Mouse (Mus musculus) thymus, postnatal 0 days (tissue): ENCODE measurements at regions not wholly inside any gene's neighbourhood (a gene's known extent, or its start where the extent isn't known, plus 50 kb on each side); places are given as distances from the start of the nearest gene placed in this dataset.
A peak's percentile ranks its signal among the peaks of the same experiment; 100 is the strongest.
"Not testable (repeated sequence)": the region's sequence is repeated elsewhere in the genome, so short reads cannot be mapped to it uniquely, and the experiment has no call there.

Experiments
- DNase-seq: peaks from one replicate; pipeline ENCODE4 v3.0.0-alpha.2; 2015; ENCODE audit warnings: low spot score

GRCm38 (mm10) chr1:157745611-157746010, 239.1 kb downstream of the Sec16b start:
- peak; percentile 3 for DNase-seq

GRCm38 (mm10) chr1:157755015-157755649, 248.6 kb downstream of the Sec16b start:
- no peak for DNase-seq

GRCm38 (mm10) chr1:157756977-157757376, 250.4 kb downstream of the Sec16b start:
- DNase-seq: no peak

DNA sequence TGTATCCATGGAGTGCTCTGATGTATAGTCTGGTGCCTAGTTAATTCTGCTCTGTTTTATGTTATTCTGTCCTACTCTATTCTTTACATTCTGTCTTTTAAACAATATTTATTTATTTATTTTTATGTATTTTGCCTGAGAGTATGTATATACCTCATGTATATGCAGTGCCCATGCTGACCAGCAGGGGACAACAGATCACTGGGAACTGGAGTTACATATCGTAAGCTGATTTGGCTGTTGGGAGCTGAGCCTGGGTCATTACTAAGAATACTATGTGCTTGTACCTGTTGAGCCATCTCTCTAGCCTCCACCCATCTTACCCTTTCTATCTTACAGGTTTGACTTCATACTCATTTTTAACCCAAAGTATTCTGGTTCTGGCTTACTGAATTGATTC, 251.8 kb downstream of the Sec16b start:
- no peak for DNase-seq

DNA sequence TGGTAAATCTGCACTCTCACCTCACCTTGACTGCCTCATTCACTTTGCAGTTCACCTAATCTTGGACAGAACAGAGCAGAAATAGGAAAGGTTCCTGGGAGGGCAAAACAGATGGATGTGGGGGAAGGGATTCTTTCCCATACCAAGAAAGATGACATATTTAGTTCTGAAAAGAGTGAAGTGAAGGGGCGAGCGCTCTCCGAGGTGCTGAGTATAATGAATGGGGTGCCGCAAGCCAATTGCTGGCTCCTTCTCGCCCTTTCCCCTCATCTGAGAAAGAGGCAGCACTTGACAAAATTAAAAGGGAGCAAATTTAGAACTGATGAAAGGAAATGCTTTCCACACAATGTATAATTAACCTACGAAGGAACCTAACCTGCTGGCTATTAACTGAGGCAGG, 261.7 kb downstream of the Sec16b start:
- no peak for DNase-seq

GRCm38 (mm10) chr1:157797711-157798110, 291.2 kb downstream of the Sec16b start:
- DNase-seq: no peak

- DNase-seq: no peak
Observed at GRCm38 (mm10) chr1:157798561-157799553, 292.3 kb downstream of the Sec16b start.

DNA sequence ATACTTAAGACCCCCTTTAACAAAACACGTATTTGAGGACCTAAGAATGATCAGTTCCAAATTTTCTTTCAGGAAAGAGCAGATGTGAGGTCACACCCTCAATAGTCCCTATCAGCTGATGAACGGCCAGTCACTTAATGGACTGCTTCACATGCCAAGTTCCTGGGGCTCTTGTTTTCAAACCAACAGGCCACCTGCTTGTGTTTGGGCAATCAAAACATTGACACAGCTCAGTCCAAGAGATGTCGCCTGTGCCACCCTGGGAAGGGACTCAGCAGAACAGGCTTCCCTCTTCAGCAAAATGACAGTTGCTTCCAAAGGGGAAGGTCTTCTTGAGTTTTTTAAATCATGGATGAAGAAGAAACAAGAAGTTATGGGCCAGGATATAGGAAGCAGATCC, 294.6 kb downstream of the Sec16b start:
- DNase-seq: no peak

DNA sequence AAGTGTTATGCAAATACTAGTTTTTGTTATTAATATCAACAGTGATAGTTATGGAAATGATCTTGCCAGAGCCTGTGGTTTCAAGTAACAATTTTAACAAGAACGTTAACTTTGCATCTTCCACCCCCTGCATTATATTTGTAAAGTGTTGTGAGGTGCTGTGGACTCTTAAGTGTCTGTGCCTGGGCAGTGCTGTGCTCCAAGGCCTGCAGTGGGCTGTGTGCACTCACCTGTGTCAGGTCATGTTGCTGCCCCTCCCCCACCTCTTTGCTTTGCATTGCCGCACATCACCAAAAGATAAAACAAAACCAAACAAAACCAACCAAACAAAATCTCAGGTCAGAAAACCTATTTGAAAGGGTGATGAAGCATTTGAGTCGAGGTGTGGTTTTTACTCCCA, 297.7 kb downstream of the Sec16b start:
- DNase-seq: no peak

- DNase-seq: no peak
Observed at GRCm38 (mm10) chr1:157806296-157806695, 299.8 kb downstream of the Sec16b start.

- DNase-seq: no peak
Observed at GRCm38 (mm10) chr1:157809674-157810471, 303.3 kb downstream of the Sec16b start.

GRCm38 (mm10) chr1:157810657-157811056, 304.1 kb downstream of the Sec16b start:
- no peak for DNase-seq

DNA sequence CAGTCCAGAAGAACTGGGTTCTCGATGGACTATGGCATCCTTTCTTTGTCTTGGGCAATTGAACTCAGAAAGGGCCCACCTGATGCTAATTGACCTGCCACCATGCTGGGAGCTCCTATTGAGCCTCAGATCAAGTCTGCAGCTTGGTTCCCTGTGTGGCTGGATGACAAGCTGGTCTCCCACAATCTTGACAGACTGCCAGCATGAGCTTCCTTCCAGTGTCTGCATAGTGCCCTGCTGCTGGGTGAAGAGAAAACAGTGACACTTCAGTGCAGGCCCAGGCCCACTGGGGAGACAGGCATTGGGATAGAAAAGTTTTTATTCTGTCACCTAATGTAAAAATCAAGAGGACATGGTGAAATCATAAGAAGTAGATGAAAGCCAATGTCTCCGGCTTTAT, 321.4 kb downstream of the Sec16b start:
- no peak for DNase-seq

- DNase-seq: no peak
Observed at GRCm38 (mm10) chr1:157831511-157831910, 325.0 kb downstream of the Sec16b start.

- no peak for DNase-seq
Observed at GRCm38 (mm10) chr1:157872775-157873174, 366.2 kb downstream of the Sec16b start.

DNA sequence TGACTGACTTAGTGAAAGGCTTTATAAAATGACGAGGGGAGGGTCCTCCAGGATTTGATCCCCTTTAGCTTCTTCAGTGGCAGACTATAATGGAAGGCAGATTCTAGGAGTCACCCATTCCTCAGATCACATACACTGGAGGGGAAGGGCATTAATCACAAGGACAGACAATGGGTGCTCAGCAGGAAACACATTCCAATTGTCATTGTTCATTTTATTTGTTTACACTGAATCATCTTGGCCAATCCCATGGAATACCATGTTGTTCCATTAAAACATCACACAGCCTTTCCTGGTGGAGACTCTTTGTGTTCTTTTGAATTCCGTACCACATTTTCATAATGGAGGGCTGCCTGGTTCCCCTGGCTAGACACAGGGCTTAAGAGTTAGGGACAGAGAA, 368.5 kb downstream of the Sec16b start:
- no peak for DNase-seq

DNA sequence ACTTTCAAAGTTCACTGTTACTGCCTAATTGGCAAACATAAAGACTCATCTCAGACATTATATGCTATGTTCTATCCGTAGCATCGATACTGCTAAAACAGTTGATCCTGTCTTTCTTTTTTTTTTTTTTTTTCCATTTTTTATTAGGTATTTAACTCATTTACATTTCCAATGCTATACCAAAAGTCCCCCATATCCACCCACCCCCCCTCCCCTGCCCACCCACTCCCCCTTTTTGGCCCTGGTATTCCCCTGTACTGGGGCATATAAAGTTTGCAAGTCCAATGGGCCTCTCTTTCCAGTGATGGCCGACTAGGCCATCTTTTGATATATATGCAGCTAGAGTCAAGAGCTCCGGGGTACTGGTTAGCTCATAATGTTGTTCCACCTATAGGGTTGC, 370.6 kb downstream of the Sec16b start:
- DNase-seq: not testable (repeated sequence)

- no peak for DNase-seq
Observed at GRCm38 (mm10) chr1:157887146-157887545, 380.6 kb downstream of the Sec16b start.

DNA sequence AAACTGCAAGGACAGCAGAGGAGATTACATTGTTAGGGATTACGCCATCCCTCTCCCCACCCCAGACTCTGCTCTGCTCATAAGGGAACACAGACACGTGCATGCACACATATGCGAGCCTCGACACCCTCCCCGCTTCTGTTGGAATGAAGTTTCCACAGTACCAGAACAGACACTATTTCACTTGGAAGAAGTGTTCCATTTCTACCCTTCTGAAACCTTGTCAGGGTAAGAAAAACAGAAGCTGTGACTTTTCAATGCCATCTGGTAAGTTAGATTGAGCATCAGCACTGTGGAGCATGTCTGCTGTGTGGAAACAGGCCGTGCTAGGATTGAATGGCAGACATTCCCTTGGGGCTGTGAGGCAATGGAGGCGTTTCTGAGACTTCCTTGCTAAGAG, 382.0 kb downstream of the Sec16b start:
- no peak for DNase-seq

GRCm38 (mm10) chr1:157906168-157906567, 399.6 kb downstream of the Sec16b start:
- DNase-seq: no peak

- DNase-seq: no peak
Observed at GRCm38 (mm10) chr1:157937800-157938348, 418.3 kb downstream of the Brinp2 start.
